In the genomic region with DNA sequence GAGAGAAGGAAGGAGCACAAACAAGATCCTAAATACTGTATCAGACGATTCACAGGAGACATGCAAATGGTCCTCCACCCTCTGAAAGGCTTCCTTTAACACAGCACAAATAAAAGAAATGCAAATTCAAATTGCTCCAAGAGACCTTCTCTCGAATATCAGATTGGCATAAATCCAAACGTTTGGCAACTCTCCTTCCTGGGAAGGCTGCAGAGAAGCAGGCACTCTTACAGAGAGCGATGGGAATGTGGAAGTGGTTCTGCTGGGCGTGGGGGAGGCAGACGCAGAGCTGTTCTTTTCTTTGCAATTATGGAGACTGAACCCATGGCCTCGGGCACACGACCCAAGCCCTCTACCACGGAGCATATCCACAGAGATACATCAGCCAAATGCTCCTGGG, we compare ENCODE assay signal across 17 mouse cellular contexts.
DNase-seq lines count a peak whose midpoint lies in the region; ATAC-seq and TF ChIP-seq lines count a peak whose summit lies in the region.
"Had no signal": no experiment of that assay in that cellular context is flagged by ENCODE, and none has a peak within 500 bp of the region (broad histone marks: within the 10 kb centered on the region; RNA-seq: fewer than 3 reads in every experiment).

No protein-coding gene starts in this region.

- no peaks in the 10 kb centered on the region for H3K27me3 ChIP-seq in embryonic facial prominence, embryonic 12.5 days
- no peaks in the 10 kb centered on the region for H3K27me3 ChIP-seq in embryonic facial prominence, embryonic 10.5 days (replicated peaks; ENCODE audit: low read depth, poor library complexity, severe bottlenecking)
- H3K27me3 ChIP-seq in kidney, adult 2 months (replicated peaks; ENCODE audit: control insufficient read depth, insufficient read depth, low read length): no peaks in the 10 kb centered on the region
- H3K27me3 ChIP-seq: embryonic facial prominence, embryonic 15.5 days; limb, embryonic 15.5 days; midbrain, embryonic 15.5 days had no signal

- no peak overlapping the region for H3K4me3 ChIP-seq in embryonic facial prominence, embryonic 12.5 days
- no peak overlapping the region for H3K4me3 ChIP-seq in embryonic facial prominence, embryonic 10.5 days
- H3K4me3 ChIP-seq in kidney, adult 2 months (ENCODE audit: insufficient read depth, low read depth, low read length): no peak overlapping the region
- H3K4me3 ChIP-seq in embryonic fibroblast, embryonic 13.5 days (ENCODE audit: insufficient read depth, low read length): no peak overlapping the region
- H3K4me3 ChIP-seq: embryonic facial prominence, embryonic 15.5 days; left cerebral cortex, adult 2 months; limb, embryonic 15.5 days; midbrain, embryonic 15.5 days had no signal

- H3K27ac ChIP-seq in embryonic facial prominence, embryonic 12.5 days: peak overlapping the region; percentile 57; the same call in 1 of the 2 replicates
- no peak overlapping the region for H3K27ac ChIP-seq in embryonic facial prominence, embryonic 10.5 days (replicated peaks)
- H3K27ac ChIP-seq in kidney, adult 2 months (ENCODE audit: insufficient read depth, low read depth, low read length): no peak overlapping the region
- H3K27ac ChIP-seq in embryonic fibroblast, embryonic 13.5 days (ENCODE audit: insufficient read depth, low read length): 0 out of 2 replicates have a peak overlapping the region, but pooled peaks have one; percentile 16
- H3K27ac ChIP-seq: embryonic facial prominence, embryonic 15.5 days; left cerebral cortex, adult 2 months; limb, embryonic 15.5 days; midbrain, embryonic 15.5 days had no signal

- TF ChIP-seq CTCF in kidney, adult 2 months (conservative IDR thresholded peaks at IDR 0.05; ENCODE audit: insufficient read depth, insufficient read length, low read depth, low read length): no peak
- TF ChIP-seq CTCF in embryonic fibroblast, embryonic 13.5 days (IDR thresholded peaks at IDR 0.05; ENCODE audit: borderline replicate concordance, insufficient read depth, low read length): no peak

- DNase-seq in embryonic facial prominence, embryonic 10.5 days (ENCODE audit: low spot score): no peak
- DNase-seq in kidney, adult 2 months: peak; percentile 39
- no peak for DNase-seq in kidney, adult 8-10 months
- DNase-seq in 3T3-L1 (ENCODE audit: low read depth, low spot score): peak; percentile 48
- no peak for DNase-seq in layer of hippocampus, adult 8-10 months (ENCODE audit: low spot score in 2 of 2)
- no peak for DNase-seq in c-Kit-positive CD71-positive TER-119-positive erythroid progenitor cells, embryonic 14.5 days (ENCODE audit: low spot score)
- DNase-seq: adrenal gland, adult 2 months; cerebellum, postnatal 25 days; heart, postnatal 36 days; right cerebral cortex, postnatal 4 days had no signal

- H3K36me3 ChIP-seq in embryonic facial prominence, embryonic 12.5 days: no peaks in the 10 kb centered on the region
- H3K36me3 ChIP-seq in embryonic facial prominence, embryonic 10.5 days (replicated peaks): no peaks in the 10 kb centered on the region
- H3K36me3 ChIP-seq in kidney, adult 2 months (ENCODE audit: control insufficient read depth, insufficient read depth, low read length): no peaks in the 10 kb centered on the region
- H3K36me3 ChIP-seq: embryonic facial prominence, embryonic 15.5 days; limb, embryonic 15.5 days; midbrain, embryonic 15.5 days had no signal

- no peaks in the 10 kb centered on the region for H3K9me3 ChIP-seq in embryonic facial prominence, embryonic 12.5 days
- no peaks in the 10 kb centered on the region for H3K9me3 ChIP-seq in embryonic facial prominence, embryonic 10.5 days
- H3K9me3 ChIP-seq: embryonic facial prominence, embryonic 15.5 days; limb, embryonic 15.5 days; midbrain, embryonic 15.5 days had no signal

- no peak overlapping the region for H3K4me2 ChIP-seq in embryonic facial prominence, embryonic 12.5 days (replicated peaks)
- H3K4me2 ChIP-seq: embryonic facial prominence, embryonic 15.5 days; limb, embryonic 15.5 days; midbrain, embryonic 15.5 days had no signal

- TF ChIP-seq POLR2A in kidney, adult 2 months (IDR thresholded peaks at IDR 0.05; ENCODE audit: low read depth, low read length): no peak
- TF ChIP-seq POLR2A in embryonic fibroblast, embryonic 13.5 days (IDR thresholded peaks at IDR 0.05; ENCODE audit: low read depth, low read length): no peak

- 41% methylated on average over 9 of the region's 9 CpGs for WGBS in embryonic facial prominence, embryonic 12.5 days
- WGBS in embryonic facial prominence, embryonic 10.5 days: 61% methylated on average over 9 of the region's 9 CpGs
- 32% methylated on average over 9 of the region's 9 CpGs for WGBS in kidney, adult 2 months

- no peak for ATAC-seq in embryonic facial prominence, embryonic 12.5 days (ENCODE audit: insufficient number of reproducible peaks, insufficient read depth, low FRiP score, low TSS enrichment)
- ATAC-seq: intestine, postnatal 0 days; midbrain, embryonic 15.5 days had no signal

- H3K9ac ChIP-seq in embryonic facial prominence, embryonic 12.5 days: no peak overlapping the region
- H3K9ac ChIP-seq: embryonic facial prominence, embryonic 15.5 days; limb, embryonic 15.5 days; midbrain, embryonic 15.5 days had no signal

- H3K4me1 ChIP-seq in embryonic facial prominence, embryonic 12.5 days: 0 out of 2 replicates have a peak, but pooled peaks cover 12% of the 10 kb centered on the region
- H3K4me1 ChIP-seq in embryonic facial prominence, embryonic 10.5 days: peaks cover 6% of the 10 kb centered on the region
- no peaks in the 10 kb centered on the region for H3K4me1 ChIP-seq in kidney, adult 2 months (ENCODE audit: control insufficient read depth, insufficient read depth, low read length)
- H3K4me1 ChIP-seq in embryonic fibroblast, embryonic 13.5 days (ENCODE audit: control insufficient read depth, insufficient read depth, low read length): no peaks in the 10 kb centered on the region

Comparison
In these comparisons a context has a peak if more than half of its experiments do, and no peak if none do; other contexts are left out.
1. H3K27ac ChIP-seq: peak in embryonic facial prominence, embryonic 12.5 days (single experiment) and embryonic fibroblast, embryonic 13.5 days (single experiment); none in embryonic facial prominence, embryonic 10.5 days (single experiment) and kidney, adult 2 months (single experiment).
2. DNase-seq: peak in kidney, adult 2 months (single experiment) and 3T3-L1 (single experiment); none in embryonic facial prominence, embryonic 10.5 days (single experiment), kidney, adult 8-10 months (0 of 2), layer of hippocampus, adult 8-10 months (0 of 2) and c-Kit-positive CD71-positive TER-119-positive erythroid progenitor cells, embryonic 14.5 days (single experiment).